Mouse (Mus musculus) lung, embryonic 15.5 days (tissue): ENCODE data around the gene 2310022A10Rik. TPM values are rescaled to one million over a fixed set of nuclear protein-coding genes. Genes with fewer than 3 reads are reported as not detected.
"Not testable (repeated sequence)": the region's sequence is repeated elsewhere in the genome, so short reads cannot be mapped to it uniquely, and the experiment has no call there.

ENCODE experiments used
- ATAC-seq: fragments of 200-750 bp; cut with Nextera tagmentation; 2 replicates; pipeline ENCODE4 v1.8.0; 2017; ENCODE audit warnings: moderate number of reproducible peaks, borderline replicate concordance; ENCODE audit not compliant: low FRiP score, low TSS enrichment; ENCODE audit errors: extremely low read depth
- H3K27ac ChIP-seq: fragments of 300-500 bp; sonication (generic); 2 replicates; pipeline ENCODE4 v1.5.1; 2015; ENCODE audit warnings: moderate library complexity, mild to moderate bottlenecking, inconsistent platforms
- H3K27me3 ChIP-seq: fragments of 300-500 bp; sonication (generic); 2 replicates; pipeline ENCODE4 v1.6.1; 2015; ENCODE audit warnings: inconsistent platforms
- H3K36me3 ChIP-seq: fragments of 300-500 bp; sonication (generic); 2 replicates; pipeline ENCODE4 v1.6.1; 2015; ENCODE audit warnings: inconsistent platforms
- H3K4me1 ChIP-seq: fragments of 300-500 bp; sonication (generic); 2 replicates; pipeline ENCODE4 v1.6.1; 2015; ENCODE audit warnings: inconsistent platforms
- H3K4me2 ChIP-seq: fragments of 300-500 bp; sonication (generic); 2 replicates; pipeline ENCODE4 v1.6.1; 2015; ENCODE audit warnings: inconsistent platforms, mild to moderate bottlenecking, moderate library complexity
- H3K4me3 ChIP-seq: fragments of 300-500 bp; sonication (generic); 2 replicates; pipeline ENCODE4 v1.5.1; 2015; ENCODE audit warnings: mild to moderate bottlenecking, inconsistent platforms
- H3K9ac ChIP-seq: fragments of 300-500 bp; sonication (generic); 2 replicates; pipeline ENCODE4 v1.6.1; 2015; ENCODE audit warnings: inconsistent platforms
- H3K9me3 ChIP-seq: fragments of 300-500 bp; sonication (generic); 2 replicates; pipeline ENCODE4 v1.6.1; 2016; ENCODE audit warnings: inconsistent platforms
- WGBS: fragments of 180-500 bp; shearing (Covaris S2); methylation state at CpG from one replicate; pipeline ENCODE4 v1.1.7; 2015; 5-methylcytosine and 5-hydroxymethylcytosine counted together
- polyA plus RNA-seq: library from polyadenylated mRNA; unstranded; fragments of >200 nt; fragmentation: Nextera tagmentation; extraction: Ambion mirVana; gene quantifications from 2 replicates; pipeline ENCODE4 v1.2.1, GENCODE M21; 2015

Gene 2310022A10Rik
- polyA plus RNA-seq, 1 experiment from 2014 or later, result 24.0 TPM

DNA sequence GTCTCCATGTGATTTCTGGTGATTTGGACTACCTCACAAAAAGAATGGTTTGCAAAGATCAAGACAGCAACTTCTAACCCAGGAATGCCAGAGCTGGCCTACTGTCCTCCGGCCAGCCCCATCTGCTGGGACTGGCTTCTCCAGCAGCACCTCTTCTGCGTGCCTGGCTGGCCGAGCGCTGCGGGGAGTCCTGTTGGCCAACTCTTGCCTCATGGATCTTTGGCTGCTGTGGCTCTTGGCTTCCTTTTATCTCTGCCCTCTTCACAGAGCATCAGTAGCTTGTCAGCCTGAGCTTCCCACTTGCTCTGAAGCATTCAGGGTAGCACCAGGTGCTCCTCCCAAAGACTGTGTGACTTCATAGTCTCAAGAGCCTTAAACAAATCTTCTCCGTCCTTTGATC is 75.2 kb downstream of the 2310022A10Rik start:
- Histone ChIP-seq H3K9ac (no peak overlapping the region), H3K4me3 (no peak overlapping the region), H3K27me3 (no peaks in the 10 kb centered on the region), H3K4me1 (no peaks in the 10 kb centered on the region), H3K4me2 (no peak overlapping the region), H3K27ac (no peak overlapping the region), H3K9me3 (no peaks in the 10 kb centered on the region), H3K36me3 (peaks cover 61% of the 10 kb centered on the region)
- no peak for ATAC-seq
- 93% methylated on average over 6 of the region's 6 CpGs for WGBS

DNA sequence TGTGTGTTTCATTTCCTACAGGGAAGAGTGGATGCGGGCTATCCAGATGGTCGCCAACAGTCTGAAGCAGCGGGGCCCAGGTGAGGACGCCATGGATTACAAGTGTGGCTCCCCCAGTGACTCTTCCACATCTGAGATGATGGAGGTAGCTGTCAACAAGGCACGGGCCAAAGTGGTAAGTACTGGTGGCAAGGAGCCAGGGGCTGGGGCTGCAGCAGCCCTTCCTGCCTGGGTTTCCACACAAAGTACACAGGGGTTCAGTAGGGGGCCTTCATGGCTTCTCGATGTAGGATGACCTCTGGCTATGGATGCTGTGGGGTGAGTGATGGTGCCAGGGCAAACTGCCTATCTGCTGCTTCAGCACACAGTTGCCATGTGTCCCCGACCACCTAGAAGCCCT is 75.8 kb downstream of the 2310022A10Rik start:
- not testable (repeated sequence) for H3K27ac ChIP-seq, H3K9ac ChIP-seq, H3K9me3 ChIP-seq, ATAC-seq, H3K4me1 ChIP-seq, H3K4me3 ChIP-seq, H3K4me2 ChIP-seq, H3K27me3 ChIP-seq
- 87% methylated on average over 7 of the region's 7 CpGs for WGBS
- peaks cover 66% of the 10 kb centered on the region for H3K36me3 ChIP-seq

GRCm38 (mm10) chr7:27631439-27631838 is 78.4 kb downstream of the 2310022A10Rik start:
- Histone ChIP-seq H3K27me3 (no peaks in the 10 kb centered on the region), H3K9ac (no peak overlapping the region), H3K4me3 (no peak overlapping the region), H3K4me2 (no peak overlapping the region), H3K4me1 (no peaks in the 10 kb centered on the region), H3K27ac (no peak overlapping the region), H3K36me3 (peaks cover 80% of the 10 kb centered on the region), H3K9me3 (no peaks in the 10 kb centered on the region)
- 93% methylated on average over 4 of the region's 4 CpGs for WGBS
- ATAC-seq, result no peak

Other genes starting within 250 kb of the 2310022A10Rik start
- gene Ltbp4, start 215.5 kb upstream of the 2310022A10Rik start, polyA plus RNA-seq, result 96.2 and 102 TPM in 2 replicates
- 48.3 and 51.4 TPM in 2 replicates for gene Shkbp1, start 197.2 kb upstream of the 2310022A10Rik start, polyA plus RNA-seq
- 0.79 and 1.3 TPM in 2 replicates for gene Gm20479, start 195.8 kb upstream of the 2310022A10Rik start, polyA plus RNA-seq
- gene Sptbn4, start 105.5 kb upstream of the 2310022A10Rik start, polyA plus RNA-seq, result 0.21 and 0.33 TPM in 2 replicates
- gene Blvrb, start 105.3 kb upstream of the 2310022A10Rik start, polyA plus RNA-seq, result 58.8 and 68.5 TPM in 2 replicates
- gene Sertad3, start 79.5 kb upstream of the 2310022A10Rik start, polyA plus RNA-seq, result 28.6 and 31.1 TPM in 2 replicates
- gene Sertad1, start 66.3 kb upstream of the 2310022A10Rik start, polyA plus RNA-seq, result 48.5 and 49.6 TPM in 2 replicates
- gene Prx, start 53.9 kb upstream of the 2310022A10Rik start, polyA plus RNA-seq, result 7.2 and 8.7 TPM in 2 replicates
- 0.87 and 0.92 TPM in 2 replicates for gene Hipk4, start 30.0 kb upstream of the 2310022A10Rik start, polyA plus RNA-seq
- gene Pld3, start within 50 bp of the 2310022A10Rik start, polyA plus RNA-seq, result 74.8 and 78.3 TPM in 2 replicates
- 89.6 and 98.5 TPM in 2 replicates for gene Akt2, start 38.3 kb downstream of the 2310022A10Rik start, polyA plus RNA-seq
- 0.09 and 0.60 TPM in 2 replicates for gene Ttc9b, start 100.7 kb downstream of the 2310022A10Rik start, polyA plus RNA-seq
- gene Map3k10, start 121.4 kb downstream of the 2310022A10Rik start, polyA plus RNA-seq, result 6.9 and 7.6 TPM in 2 replicates
- gene Zfp607b, start 136.1 kb downstream of the 2310022A10Rik start, polyA plus RNA-seq, result 4.0 and 4.3 TPM in 2 replicates
- 33.8 and 38.9 TPM in 2 replicates for gene Zfp60, start 178.2 kb downstream of the 2310022A10Rik start, polyA plus RNA-seq